Mouse (Mus musculus): ENCODE measurements at regions not wholly inside any gene's neighbourhood (a gene's known extent, or its start where the extent isn't known, plus 50 kb on each side); places are given as distances from the start of the nearest gene placed in this dataset.

DNA sequence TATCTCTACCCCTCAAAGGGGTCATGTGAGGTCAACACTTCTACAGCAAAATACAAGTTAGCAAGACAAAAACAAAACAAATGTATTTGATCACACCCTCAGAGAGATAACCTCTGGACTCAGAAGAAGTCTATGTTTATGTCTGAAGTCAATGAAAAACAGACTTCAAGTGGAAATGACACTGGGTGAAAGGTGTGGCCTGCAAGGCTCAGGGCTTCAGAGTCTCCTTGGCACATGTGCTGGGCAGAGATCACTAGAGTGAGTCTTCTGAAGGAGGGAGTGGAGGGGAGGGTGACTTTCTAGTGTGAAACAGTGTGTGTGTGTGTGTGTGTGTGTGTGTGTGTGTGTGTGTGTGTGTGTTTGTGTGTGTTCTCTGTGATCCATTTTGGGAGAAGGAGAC is 68.2 kb downstream of the Il12a start:
- DNase-seq (ENCODE audit: low spot score): no peak

DNA sequence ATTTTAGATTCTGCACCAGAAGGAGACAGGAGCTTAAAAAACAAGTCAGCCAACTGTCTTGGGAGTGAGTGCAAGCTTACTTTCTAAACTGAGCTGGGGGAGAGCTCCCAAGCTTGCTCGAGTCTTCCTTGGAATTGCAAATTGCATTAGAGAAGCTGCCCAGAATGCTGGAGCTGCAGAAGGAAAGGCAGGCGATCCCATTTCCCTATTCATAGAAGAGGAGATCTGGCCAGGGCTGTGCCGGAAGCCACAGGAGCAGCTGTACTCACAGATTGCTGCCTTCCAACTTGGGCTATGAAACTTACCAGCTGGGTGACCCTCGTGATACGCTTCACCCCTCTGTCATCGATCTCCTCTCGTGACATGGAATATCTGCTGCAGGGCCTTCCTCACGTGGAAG is 68.9 kb downstream of the Il12a start:
- DNase-seq (ENCODE audit: low spot score): no peak

GRCm38 (mm10) chr3:68760806-68761205 is 70.4 kb downstream of the Il12a start:
- no peak for DNase-seq (ENCODE audit: low spot score)

DNA sequence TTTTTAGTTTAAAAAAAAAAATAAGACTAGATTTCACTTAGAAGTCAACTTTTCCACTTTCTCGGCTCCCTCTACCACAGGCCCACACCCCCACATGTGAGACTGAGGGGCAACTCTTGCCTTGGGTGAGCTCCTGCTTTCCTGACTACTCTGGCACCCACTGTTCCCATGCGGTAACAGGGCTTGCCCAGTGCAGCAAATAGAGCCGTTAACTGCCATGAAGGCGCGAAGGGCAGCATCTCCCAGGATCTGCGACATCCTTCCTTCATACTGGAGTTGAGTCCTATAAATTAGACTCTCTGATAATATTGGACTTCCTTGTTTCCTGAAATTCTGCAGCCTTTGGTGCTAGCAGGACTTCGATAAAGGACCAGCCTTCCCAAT is 70.8 kb downstream of the Il12a start:
- DNase-seq (ENCODE audit: low spot score): no peak

DNA sequence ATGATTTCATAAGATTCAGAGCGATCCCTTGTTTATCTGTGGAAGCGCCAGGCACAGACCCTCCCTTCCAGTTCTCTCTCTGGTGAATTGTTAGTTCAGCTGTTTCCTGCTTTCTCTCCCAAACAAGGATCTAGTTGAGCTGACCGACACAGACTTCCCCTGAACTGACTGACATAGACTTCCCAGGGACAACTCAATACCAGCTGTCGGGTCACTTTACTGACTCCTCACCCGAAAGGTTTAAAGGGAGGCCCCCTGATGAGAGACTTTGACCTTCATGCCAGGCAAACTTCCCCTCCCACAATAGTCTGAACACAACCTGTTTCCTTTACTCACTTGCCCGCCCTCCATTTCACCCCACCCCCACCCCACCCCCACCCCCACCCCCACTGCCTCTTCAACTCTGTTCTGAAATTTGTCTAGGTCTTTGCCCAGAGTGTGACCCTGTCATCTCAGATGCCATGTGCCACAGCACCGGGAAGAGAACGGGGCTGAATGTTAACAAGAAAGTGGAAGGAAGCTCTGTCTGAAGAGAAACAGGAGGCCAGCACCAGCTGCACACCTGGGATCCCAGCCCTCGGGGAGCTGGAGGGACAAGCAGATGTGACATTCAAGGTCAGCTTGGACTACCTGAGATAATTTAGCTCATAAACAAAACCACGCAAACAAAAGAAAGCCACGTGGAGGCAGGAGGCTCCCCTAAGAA is 71.3 kb downstream of the Il12a start:
- no peak for DNase-seq (ENCODE audit: low spot score)

GRCm38 (mm10) chr3:68762988-68763387 is 72.5 kb downstream of the Il12a start:
- DNase-seq (ENCODE audit: low spot score): no peak

DNA sequence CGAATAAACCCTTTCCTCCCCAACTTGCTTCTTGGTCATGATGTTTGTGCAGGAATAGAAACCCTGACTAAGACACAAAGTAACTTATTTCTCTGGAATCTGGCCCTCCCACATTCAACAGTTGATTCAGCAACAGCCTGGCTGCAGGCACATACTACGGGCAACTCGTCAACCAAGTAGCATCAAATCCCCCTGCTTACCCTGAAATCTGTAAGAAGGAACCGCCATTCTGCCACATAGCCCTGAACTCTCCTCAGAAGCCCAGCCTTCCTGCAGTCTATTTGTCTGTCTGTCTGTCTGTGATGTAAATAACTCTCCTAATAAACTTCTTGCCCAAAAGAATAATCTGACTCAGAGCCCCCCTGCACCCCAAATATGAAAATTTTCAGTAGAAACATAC is 73.9 kb downstream of the Il12a start:
- no peak for DNase-seq (ENCODE audit: low spot score)

DNA sequence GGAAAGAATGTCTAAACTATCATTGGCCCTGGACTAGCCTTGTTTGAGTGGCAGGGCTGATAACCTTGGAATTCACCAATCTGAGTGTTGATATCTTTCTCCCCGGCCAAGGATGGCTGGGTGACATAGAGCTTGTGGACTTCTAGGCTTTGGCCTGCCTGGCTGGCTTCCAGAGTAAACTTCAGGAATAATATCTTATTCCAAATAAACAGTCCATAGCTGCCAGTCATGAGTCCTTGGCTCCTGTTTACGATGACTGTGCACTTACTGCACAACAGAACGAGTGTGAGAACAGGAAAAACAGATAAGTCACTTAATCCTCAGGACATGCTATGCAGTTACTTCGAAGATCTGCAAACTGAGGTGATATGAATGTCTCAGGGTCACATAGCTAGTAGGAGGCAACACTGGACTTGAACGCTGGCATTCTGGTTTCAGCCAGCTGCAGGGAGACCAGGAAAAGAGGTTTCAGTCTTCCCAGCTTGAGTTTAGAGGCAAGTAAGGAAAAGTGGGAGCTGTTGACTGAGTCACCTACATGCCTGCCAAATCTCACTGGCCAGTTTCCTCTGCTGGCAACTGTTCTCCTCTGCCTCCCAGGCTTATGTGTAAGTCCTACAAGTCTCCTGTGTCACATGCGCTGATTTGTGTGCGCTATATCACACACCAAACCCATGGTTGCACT is 74.6 kb downstream of the Il12a start:
- no peak for DNase-seq (ENCODE audit: low spot score)

GRCm38 (mm10) chr3:68771579-68771978 is 81.1 kb downstream of the Il12a start:
- DNase-seq (ENCODE audit: low spot score): no peak

- DNase-seq (ENCODE audit: low spot score): no peak
Observed at GRCm38 (mm10) chr3:68777801-68778200, 87.4 kb downstream of the Il12a start.

DNA sequence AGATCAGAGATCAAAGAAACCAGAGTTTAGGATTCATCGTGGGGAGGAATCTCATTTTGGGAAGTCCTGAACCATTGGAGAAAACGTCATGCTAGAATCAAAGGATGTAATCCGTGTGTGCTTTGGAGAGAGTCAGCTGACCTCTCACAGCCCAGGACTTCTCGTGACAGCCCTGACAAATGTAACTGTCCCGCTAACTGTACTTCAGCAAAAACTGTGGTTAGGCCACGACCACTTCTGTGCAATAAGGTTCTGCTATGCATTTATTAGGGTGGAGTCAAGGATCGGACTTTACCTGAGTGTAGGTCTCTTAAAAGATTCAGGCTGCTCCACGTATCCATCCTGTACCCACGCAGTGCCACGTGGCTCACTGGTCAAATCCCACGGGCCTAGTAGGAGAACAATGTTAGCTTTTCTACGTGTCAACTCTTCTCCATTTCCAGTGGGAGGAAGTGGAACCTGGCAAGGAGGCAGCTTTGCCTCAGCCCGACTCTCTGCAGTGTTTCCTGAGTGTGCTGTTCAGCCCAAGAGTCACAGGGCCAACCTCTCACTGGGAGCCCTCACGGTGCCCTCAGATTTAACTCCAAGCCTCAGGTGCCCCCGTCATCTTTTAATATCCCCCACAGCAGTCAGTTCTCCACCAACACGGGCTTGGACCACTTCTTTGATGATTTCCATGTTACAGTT is 88.1 kb downstream of the Il12a start:
- no peak for DNase-seq (ENCODE audit: low spot score)

- no peak for DNase-seq (ENCODE audit: low spot score)
Observed at GRCm38 (mm10) chr3:68780843-68781242, 88.5 kb upstream of the 1110032F04Rik start.

GRCm38 (mm10) chr3:68781466-68781865 is 87.9 kb upstream of the 1110032F04Rik start:
- DNase-seq (ENCODE audit: low spot score): no peak

DNA sequence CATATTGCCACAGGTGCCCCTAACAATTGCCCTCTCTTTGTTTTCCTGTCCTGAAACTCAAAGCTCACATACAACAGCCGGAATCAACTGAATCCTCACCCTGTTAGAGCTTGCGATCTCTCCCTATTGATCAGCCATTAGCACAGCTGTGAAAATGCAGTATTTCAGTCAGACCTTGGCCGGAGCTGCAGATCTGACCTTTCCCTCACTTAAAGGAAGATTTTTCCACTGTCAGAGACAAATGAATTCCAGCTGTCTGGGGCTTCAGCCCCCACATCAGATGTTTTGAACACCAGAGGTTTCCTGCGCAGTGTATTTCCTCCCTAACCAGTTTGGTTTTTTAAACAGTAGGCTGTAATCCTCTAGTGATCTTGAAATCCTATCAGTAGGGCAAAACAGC is 87.0 kb upstream of the 1110032F04Rik start:
- no peak for DNase-seq (ENCODE audit: low spot score)

- DNase-seq (ENCODE audit: low spot score): peak; percentile 11
Observed at GRCm38 (mm10) chr3:68783666-68784416, 85.5 kb upstream of the 1110032F04Rik start.

- DNase-seq (ENCODE audit: low spot score): no peak
Observed at GRCm38 (mm10) chr3:68786771-68787170, 82.6 kb upstream of the 1110032F04Rik start.

GRCm38 (mm10) chr3:68787385-68788175 is 81.8 kb upstream of the 1110032F04Rik start:
- DNase-seq (ENCODE audit: low spot score): no peak

DNA sequence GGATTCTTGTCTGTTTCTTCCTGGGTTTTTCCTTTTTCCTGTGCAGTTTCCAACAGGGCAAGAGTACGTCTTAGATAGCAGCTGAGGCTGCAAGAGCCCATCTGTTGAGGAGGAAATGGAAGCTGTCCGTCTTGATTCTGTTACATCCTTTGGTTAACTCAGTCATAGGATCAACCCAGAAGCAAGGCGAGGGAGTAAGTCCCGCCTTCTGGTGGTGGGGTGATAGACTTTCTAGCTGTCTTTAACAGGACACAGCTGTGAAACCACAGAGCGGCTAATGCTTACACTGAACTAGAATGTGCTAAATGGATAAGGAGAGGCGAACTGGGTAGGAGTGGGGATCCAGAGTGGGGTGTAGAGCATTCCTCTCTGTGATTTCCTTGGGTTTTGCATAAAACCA is 79.9 kb upstream of the 1110032F04Rik start:
- no peak for DNase-seq (ENCODE audit: low spot score)

GRCm38 (mm10) chr3:68790466-68790865 is 78.9 kb upstream of the 1110032F04Rik start:
- no peak for DNase-seq (ENCODE audit: low spot score)

DNA sequence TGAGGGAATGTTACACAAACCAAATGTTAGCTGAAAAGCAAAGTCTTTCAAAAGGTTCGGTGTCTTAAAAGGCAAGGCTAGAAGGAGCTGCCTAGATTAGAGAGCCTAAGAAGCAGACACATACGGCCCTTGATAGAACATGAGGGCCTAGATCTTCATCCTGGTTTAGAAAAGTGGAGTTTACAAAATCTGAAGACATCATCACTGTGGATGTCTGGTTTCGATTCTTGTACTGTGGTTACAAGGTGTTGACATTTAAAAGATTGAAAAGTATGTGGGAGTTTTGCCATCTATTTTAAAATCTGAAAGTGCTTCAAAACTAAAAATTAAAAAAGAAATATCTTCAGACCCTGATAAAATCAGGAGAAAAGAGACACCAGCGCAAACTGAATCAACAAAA is 76.5 kb upstream of the 1110032F04Rik start:
- DNase-seq (ENCODE audit: low spot score): no peak

- no peak for DNase-seq (ENCODE audit: low spot score)
Observed at GRCm38 (mm10) chr3:68793923-68794322, 75.5 kb upstream of the 1110032F04Rik start.
